Mouse (Mus musculus) 3T3-L1 (cell line): ENCODE measurements around the gene Vmn1r208.
"Not testable (repeated sequence)": the region's sequence is repeated elsewhere in the genome, so short reads cannot be mapped to it uniquely, and the experiment has no call there.

Experiments
- DNase-seq: peaks from one replicate; pipeline ENCODE4 v3.0.0-alpha.2; 2015; ENCODE audit warnings: low read depth, low spot score

Vmn1r208 gene

GRCm38 (mm10) chr13:22777300-22777699, at the start of gene Vmn1r208:
Gene Vmn1r208, minus strand, starts transcription at chr13:22777400.
- DNase-seq = not testable (repeated sequence)

- not testable (repeated sequence) for DNase-seq
Observed at GRCm38 (mm10) chr13:22821601-22822000, 44.4 kb upstream of the Vmn1r208 start.

- not testable (repeated sequence) for DNase-seq
Observed at GRCm38 (mm10) chr13:22809582-22809981, 32.4 kb upstream of the Vmn1r208 start, which contains the start of gene Vmn1r209. Gene Vmn1r209, minus strand, starts transcription at chr13:22809682.

DNA sequence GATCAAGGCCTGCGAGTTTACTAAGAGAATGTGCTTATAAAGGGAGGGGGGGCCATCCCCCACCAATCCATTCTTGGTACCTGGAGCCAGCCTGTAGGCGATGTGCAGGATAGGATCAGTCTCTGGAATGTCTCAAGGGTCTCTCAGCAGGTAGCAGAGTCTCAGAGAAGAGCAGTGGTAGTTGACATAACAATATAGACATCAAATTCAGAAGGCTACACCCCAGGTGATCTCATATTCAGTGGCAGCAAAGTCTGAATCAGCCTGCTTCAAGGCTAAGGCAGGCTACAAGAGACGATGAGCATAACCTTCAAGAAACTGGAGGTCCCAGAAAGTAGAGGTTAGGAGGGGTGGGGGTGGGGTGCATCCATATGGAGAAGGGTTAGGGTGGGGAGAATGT, 10.9 kb upstream of the Vmn1r208 start:
- not testable (repeated sequence) for DNase-seq

DNA sequence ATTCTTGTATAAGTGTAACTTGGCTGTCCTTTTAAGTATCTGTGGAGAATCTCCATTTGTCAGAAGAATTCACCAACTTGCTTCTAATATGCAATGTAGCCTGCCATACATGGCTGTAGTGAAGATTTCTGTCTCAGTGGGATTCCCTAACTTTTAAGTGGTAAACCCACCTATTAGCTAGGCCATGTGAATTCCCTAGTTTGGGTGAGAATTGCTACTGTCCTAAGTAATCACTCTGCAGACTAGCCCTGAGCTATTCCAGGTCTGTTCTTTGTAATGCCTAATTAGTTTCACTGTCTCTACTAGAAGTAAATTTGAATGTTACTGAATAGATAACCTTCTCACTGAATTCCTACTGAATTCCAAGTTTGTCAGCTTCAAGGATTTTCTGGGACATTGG, 7.0 kb upstream of the Vmn1r208 start:
- DNase-seq = not testable (repeated sequence)

GRCm38 (mm10) chr13:22771592-22771991, 5.6 kb downstream of the Vmn1r208 start:
- DNase-seq = not testable (repeated sequence)

- no peak for DNase-seq
Observed at GRCm38 (mm10) chr13:22747524-22747923, 29.7 kb downstream of the Vmn1r208 start.

DNA sequence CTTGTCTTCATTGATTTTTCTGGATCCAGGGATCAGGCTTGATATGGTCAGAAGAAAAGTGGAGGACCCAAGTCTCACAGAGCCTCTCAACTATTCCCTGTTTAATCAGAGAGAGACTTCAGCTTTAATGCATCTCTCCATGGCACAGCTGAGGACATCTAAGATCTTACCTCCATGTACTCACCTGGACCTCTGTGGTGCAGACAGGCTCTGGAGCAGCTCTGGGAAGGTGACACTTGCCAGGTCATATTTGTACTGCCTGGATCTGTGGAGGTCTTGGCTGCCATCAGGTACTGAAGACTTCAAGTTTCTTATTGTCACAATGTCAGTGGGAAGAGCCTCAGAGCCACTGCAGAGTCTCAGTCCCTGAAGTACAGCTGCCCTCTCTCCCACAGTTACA, 47.7 kb downstream of the Vmn1r208 start, which contains the start of gene Vmn1r207-ps:
Vmn1r207-ps (minus strand) TSS at position 101 of the 400 bp plus-strand sequence.
- DNase-seq = not testable (repeated sequence)
